Mouse (Mus musculus) liver (tissue): Measurements from ENCODE around the gene 4632433K11Rik.
"Not testable (repeated sequence)": the region's sequence is repeated elsewhere in the genome, so short reads cannot be mapped to it uniquely, and the experiment has no call there.

Experiments used
- DNase-seq: peaks from one replicate; pipeline ENCODE4 v3.0.0-alpha.2; 2020; ENCODE audit warnings: mixed read lengths

The 4632433K11Rik gene

GRCm38 (mm10) chr7:5057381-5057780 lies 23.5 kb downstream of the 4632433K11Rik start:
- DNase-seq: no peak

- peak; percentile 32 for DNase-seq
Measured at GRCm38 (mm10) chr7:5057804-5058203, 23.9 kb downstream of the 4632433K11Rik start.

- no peak for DNase-seq
Measured at GRCm38 (mm10) chr7:5058631-5059030, 24.7 kb downstream of the 4632433K11Rik start.

GRCm38 (mm10) chr7:5059421-5059820 lies 25.5 kb downstream of the 4632433K11Rik start:
- DNase-seq: no peak

- peak; percentile 88 for DNase-seq
Measured at GRCm38 (mm10) chr7:5060239-5060731, 26.4 kb downstream of the 4632433K11Rik start.

GRCm38 (mm10) chr7:5060944-5061773 lies 27.2 kb downstream of the 4632433K11Rik start:
- DNase-seq: peak; percentile 96

GRCm38 (mm10) chr7:5061774-5062359 lies 27.9 kb downstream of the 4632433K11Rik start, which contains the start of gene U2af2:
U2af2 (plus strand) TSS chr7:5062143.
- peak; percentile 97 for DNase-seq

GRCm38 (mm10) chr7:5062360-5063001 lies 28.6 kb downstream of the 4632433K11Rik start:
- peak; percentile 80 for DNase-seq

GRCm38 (mm10) chr7:5064886-5065285 lies 31.0 kb downstream of the 4632433K11Rik start:
- no peak for DNase-seq

- DNase-seq: peak; percentile 65
Measured at GRCm38 (mm10) chr7:5073586-5073985, 39.7 kb downstream of the 4632433K11Rik start.

GRCm38 (mm10) chr7:5074984-5075383 lies 41.1 kb downstream of the 4632433K11Rik start:
- DNase-seq: no peak

- no peak for DNase-seq
Measured at GRCm38 (mm10) chr7:5076931-5077330, 43.0 kb downstream of the 4632433K11Rik start.

- not testable (repeated sequence) for DNase-seq
Measured at GRCm38 (mm10) chr7:5079365-5080009, 45.6 kb downstream of the 4632433K11Rik start.

- peak; percentile 95 for DNase-seq
Measured at GRCm38 (mm10) chr7:5080010-5080751, 46.3 kb downstream of the 4632433K11Rik start, which contains the start of gene Epn1. Epn1 (plus strand) TSS chr7:5080235.

- DNase-seq: no peak
Measured at GRCm38 (mm10) chr7:5080815-5081214, 46.9 kb downstream of the 4632433K11Rik start.

GRCm38 (mm10) chr7:5081241-5081640 lies 47.3 kb downstream of the 4632433K11Rik start:
- DNase-seq: peak; percentile 76

GRCm38 (mm10) chr7:5081939-5082338 lies 48.0 kb downstream of the 4632433K11Rik start:
- DNase-seq: no peak

GRCm38 (mm10) chr7:5083325-5084105 lies 49.6 kb downstream of the 4632433K11Rik start:
- DNase-seq: no peak
